Mouse (Mus musculus) C2C12 (cell line): ENCODE results near the gene Tmem63b.

Experiments
- CEBPB ChIP-seq: IDR thresholded peaks from one replicate; pipeline ENCODE4 v1.6.1; 2011; ENCODE audit warnings: low read depth, mild to moderate bottlenecking, control low read depth, moderate library complexity
- CTCF ChIP-seq: IDR thresholded peaks from one replicate; pipeline ENCODE4 v1.5.1; 2011; ENCODE audit not compliant: control insufficient read depth, insufficient read depth, insufficient read length
- FOSL1 ChIP-seq: IDR thresholded peaks from one replicate; pipeline ENCODE4 v1.8.0; 2011; ENCODE audit warnings: mild to moderate bottlenecking, low read length; ENCODE audit not compliant: poor library complexity, insufficient read depth, severe bottlenecking
- MAX ChIP-seq: IDR thresholded peaks from one replicate; pipeline ENCODE4 v1.6.1; 2011; ENCODE audit warnings: mild to moderate bottlenecking, control low read depth
- MYOD1 ChIP-seq: IDR thresholded peaks from one replicate; pipeline ENCODE4 v1.6.1; 2011; ENCODE audit warnings: low read depth; ENCODE audit not compliant: control insufficient read depth, insufficient read length
- MYOG ChIP-seq: IDR thresholded peaks from one replicate; pipeline ENCODE4 v1.6.1; 2011; ENCODE audit not compliant: control insufficient read depth, insufficient read length; ENCODE audit errors: extremely low read depth
- USF1 ChIP-seq: IDR thresholded peaks from one replicate; pipeline ENCODE4 v1.6.1; 2011; ENCODE audit warnings: low read depth, mild to moderate bottlenecking, control low read depth, moderate library complexity

DNA sequence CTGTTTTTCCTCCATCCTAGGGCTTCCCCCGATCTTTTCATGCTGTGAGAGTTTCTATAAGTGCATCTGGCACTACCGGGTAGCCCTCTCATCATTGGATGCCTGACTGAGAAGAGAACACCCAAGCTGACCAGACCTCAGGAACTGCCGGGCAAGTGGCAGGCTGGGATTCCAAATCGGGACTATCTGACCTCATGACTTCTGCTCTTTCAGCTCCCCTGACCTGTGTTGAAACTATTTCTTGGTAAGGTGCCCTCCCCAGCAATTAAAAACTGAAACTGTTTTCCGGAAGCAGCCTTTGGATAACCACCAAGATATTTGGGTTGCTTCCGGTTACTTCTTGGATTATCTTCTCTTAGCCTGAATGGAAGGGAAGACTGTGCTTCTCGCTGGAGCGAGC, 21.5 kb upstream of the Tmem63b start:
- TF ChIP-seq CEBPB (no peak), CTCF (no peak), MYOG (no peak), FOSL1 (no peak), MAX (no peak), MYOD1 (no peak), USF1 (no peak)
